Mouse (Mus musculus): ENCODE measurements around the gene Fbf1. TPM values are rescaled to one million over a fixed set of nuclear protein-coding genes. Genes with fewer than 3 reads are reported as not detected.
A peak's percentile ranks its signal among the peaks of the same experiment; 100 is the strongest.

The Fbf1 gene
- polyA plus RNA-seq, 1 experiment from 2014 or later: 52.5 TPM

DNA sequence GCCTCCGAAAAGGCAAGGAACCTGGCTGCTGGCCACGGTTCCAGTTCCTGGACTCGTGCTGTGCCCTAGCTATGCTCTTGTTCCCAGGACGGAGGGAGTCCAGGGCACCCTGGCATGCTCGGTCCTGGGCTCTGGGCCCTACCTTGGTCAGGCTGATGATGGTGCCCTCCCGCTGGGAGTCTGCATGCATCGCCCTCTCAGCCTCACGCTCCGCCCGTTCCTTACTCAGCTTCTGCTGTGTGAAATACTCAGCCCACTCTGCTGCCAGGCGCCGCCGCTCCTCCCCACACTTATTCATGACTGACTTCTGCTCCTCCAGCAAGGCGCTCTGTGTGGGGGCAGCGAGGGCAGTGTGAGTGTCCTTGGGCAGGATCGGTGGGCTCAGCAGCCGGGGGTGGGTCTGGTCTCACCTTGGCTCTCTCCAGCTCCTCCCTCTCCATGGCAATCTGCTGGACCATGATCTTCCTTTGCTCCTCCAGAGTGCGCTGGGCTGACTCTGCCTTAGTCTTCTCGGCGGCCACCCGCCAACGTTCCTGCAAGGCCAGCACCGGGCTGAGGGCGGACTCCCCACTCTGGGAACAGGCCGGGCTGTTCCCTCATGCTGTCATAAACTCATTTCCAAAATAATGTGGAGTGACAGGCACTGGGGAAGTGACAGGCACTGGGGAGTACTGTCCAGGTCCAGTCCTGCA, 21.5 kb downstream of the Fbf1 start:
- Histone ChIP-seq H3K4me3 (no peak overlapping the region), H3K27me3 (no peaks in the 10 kb centered on the region), H3K9me3 (no peaks in the 10 kb centered on the region), H3K4me2 (no peak overlapping the region), H3K36me3 (peaks cover 100% of the 10 kb centered on the region), H3K9ac (0 out of 2 replicates have a peak overlapping the region, but pooled peaks have one; percentile 41), H3K4me1 (replicated peaks) (no peaks in the 10 kb centered on the region; the same call in 1 of the 2 replicates), H3K27ac (replicated peaks) (0 out of 2 replicates have a peak overlapping the region, but pooled peaks have one; percentile 23)
- no peak for ATAC-seq (ENCODE audit: low read depth)
- 81% methylated on average over 25 of the region's 25 CpGs for WGBS

DNA sequence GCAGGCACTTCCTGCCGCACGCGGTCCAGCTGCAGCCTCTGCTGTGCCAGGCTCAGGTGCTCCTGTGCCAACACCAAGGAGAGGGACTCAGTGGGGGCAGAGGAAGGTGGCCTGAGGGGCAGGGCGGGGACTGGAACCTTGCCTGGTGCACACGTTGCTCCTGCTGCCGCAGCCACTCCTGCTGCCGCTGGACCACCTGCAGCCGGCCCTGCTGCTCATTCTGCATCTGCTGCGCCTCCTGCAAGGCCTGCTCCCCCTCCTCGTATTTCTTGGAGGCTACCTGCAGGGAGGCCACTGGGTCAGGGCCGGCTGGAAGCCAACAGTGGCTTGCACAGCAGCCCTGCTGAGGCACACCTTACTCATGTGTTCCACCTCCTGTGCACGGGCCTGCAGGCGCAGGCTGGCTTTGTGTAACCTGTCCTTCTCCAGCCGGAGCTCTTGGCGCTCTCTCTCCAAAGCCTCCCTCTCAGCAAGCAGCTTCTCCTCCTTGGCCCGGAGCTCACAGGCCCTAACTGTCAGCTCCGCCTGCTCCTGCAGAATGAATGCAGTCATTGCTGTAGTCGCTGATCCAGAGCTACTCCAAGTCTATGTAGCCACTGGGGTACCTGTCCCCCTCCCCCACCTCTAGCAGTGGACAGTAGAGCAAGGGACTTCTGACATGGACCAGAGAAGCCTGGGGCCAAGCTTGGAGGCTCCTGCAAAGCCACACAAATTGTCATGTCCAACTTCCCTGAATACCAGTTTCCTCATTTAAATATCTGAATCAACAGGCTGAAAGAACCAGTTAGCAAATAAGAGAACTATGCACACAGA, 22.3 kb downstream of the Fbf1 start:
- Histone ChIP-seq H3K27ac (replicated peaks) (0 out of 2 replicates have a peak overlapping the region, but pooled peaks have one; percentile 23), H3K36me3 (peaks cover 94% of the 10 kb centered on the region), H3K27me3 (no peaks in the 10 kb centered on the region), H3K9me3 (no peaks in the 10 kb centered on the region), H3K4me3 (no peak overlapping the region), H3K9ac (no peak overlapping the region), H3K4me1 (replicated peaks) (no peaks in the 10 kb centered on the region; the same call in 1 of the 2 replicates), H3K4me2 (no peak overlapping the region)
- 63% methylated on average over 17 of the region's 18 CpGs for WGBS
- ATAC-seq (ENCODE audit: low read depth): no peak

DNA sequence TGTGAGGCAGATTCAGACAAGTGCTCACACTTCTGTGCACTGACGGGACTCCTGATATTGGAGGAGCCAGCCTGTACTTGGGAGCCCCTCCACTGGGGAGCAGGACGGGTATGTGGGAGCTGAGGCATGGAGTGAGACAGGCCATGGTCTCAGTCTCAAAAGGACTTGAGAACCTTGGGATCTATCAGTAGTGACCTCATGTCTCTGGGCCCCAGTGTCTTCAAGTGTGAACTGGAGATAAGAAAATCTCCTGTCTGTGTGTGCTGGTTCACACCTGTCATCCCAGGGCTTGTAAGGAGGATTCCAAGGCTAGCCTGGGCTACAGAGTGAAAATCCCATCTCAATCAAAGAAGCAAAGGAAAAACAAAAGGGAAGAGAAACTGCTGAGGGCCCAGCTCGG, 24.5 kb downstream of the Fbf1 start:
- Histone ChIP-seq H3K36me3 (peaks cover 71% of the 10 kb centered on the region), H3K4me1 (replicated peaks) (peaks cover 5% of the 10 kb centered on the region), H3K9ac (no peak overlapping the region), H3K9me3 (no peaks in the 10 kb centered on the region), H3K4me3 (no peak overlapping the region), H3K27me3 (no peaks in the 10 kb centered on the region), H3K4me2 (no peak overlapping the region), H3K27ac (replicated peaks) (no peak overlapping the region)
- no peak for ATAC-seq (ENCODE audit: low read depth)
- WGBS: 83% methylated on average over 3 of the region's 3 CpGs

DNA sequence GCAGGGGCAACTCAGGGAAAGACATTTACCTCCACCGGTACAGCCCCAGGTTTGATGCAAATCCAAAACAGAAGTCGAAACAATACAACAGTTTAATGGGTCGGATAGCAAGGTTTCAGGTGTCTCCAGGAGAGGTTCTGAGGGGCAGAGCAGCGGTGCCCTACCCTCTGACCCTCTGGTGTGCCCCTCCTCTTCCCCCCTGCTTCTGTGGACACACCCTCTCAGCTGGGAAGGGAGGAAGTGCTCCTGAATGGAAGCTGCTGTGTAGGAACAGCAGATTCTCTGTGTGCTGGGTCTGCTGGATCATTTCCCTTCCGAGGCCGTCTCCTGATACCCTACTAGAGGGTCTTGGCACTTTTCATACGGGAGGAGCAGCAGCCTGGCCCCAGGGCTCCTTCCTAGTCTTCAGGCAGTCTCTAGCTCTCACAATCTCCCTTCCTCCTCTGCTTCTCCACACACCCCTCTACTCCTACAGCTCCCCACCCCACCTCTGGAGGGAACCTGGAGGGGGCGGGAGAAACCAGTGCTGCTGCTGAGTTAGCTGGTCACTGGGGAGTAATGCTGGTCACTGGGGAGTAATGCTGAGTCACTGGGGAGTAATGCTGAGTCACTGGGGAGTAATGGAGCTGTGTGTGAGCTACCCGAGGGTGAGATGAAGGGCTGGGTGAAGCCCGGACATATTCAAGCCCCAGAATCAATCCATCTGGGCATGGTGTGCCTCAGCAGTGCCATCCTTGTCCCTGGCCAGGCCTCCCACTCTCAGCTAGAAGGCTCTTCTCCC, 25.6 kb downstream of the Fbf1 start:
- Histone ChIP-seq H3K4me1 (replicated peaks) (peaks cover 13% of the 10 kb centered on the region), H3K27me3 (no peaks in the 10 kb centered on the region), H3K27ac (replicated peaks) (no peak overlapping the region), H3K36me3 (peaks cover 61% of the 10 kb centered on the region), H3K9me3 (no peaks in the 10 kb centered on the region), H3K9ac (no peak overlapping the region), H3K4me3 (no peak overlapping the region), H3K4me2 (no peak overlapping the region)
- no peak for ATAC-seq (ENCODE audit: low read depth)
- 67% methylated on average over 10 of the region's 10 CpGs for WGBS

- peak; percentile 97 for ATAC-seq (ENCODE audit: low read depth)
- Histone ChIP-seq H3K4me3 (peak within 1 kb of the TSS; percentile 65), H3K27me3 (no peaks in the 10 kb centered on the region), H3K9ac (peak within 1 kb of the TSS; percentile 77), H3K27ac (replicated peaks) (peak within 1 kb of the TSS; percentile 76), H3K4me2 (peak within 1 kb of the TSS; percentile 75), H3K9me3 (no peaks in the 10 kb centered on the region), H3K36me3 (peaks cover 46% of the 10 kb centered on the region), H3K4me1 (replicated peaks) (peaks cover 16% of the 10 kb centered on the region)
- under 1% methylated on average over 59 of the region's 60 CpGs for WGBS
Measured at GRCm38 (mm10) chr11:116138468-116139138, 29.4 kb downstream of the Fbf1 start, which contains the start of gene Mrpl38. Mrpl38 (minus strand) TSS chr11:116138868.

GRCm38 (mm10) chr11:116138096-116138467, 29.9 kb downstream of the Fbf1 start:
- peaks cover 16% of the 10 kb centered on the region for H3K4me1 ChIP-seq (replicated peaks)
- H3K27ac ChIP-seq (replicated peaks): peak overlapping the region; percentile 76
- H3K9me3 ChIP-seq: no peaks in the 10 kb centered on the region
- H3K9ac ChIP-seq: peak overlapping the region; percentile 77
- under 1% methylated on average over 20 of the region's 20 CpGs for WGBS
- peak overlapping the region; percentile 65 for H3K4me3 ChIP-seq
- peak; percentile 1; the same call in 1 of the 2 replicates for ATAC-seq (ENCODE audit: low read depth)
- H3K27me3 ChIP-seq: no peaks in the 10 kb centered on the region
- H3K36me3 ChIP-seq: peaks cover 46% of the 10 kb centered on the region
- H3K4me2 ChIP-seq: peak overlapping the region; percentile 75

- no peak overlapping the region for H3K4me2 ChIP-seq
- peaks cover 45% of the 10 kb centered on the region for H3K36me3 ChIP-seq
- no peak for ATAC-seq (ENCODE audit: low read depth)
- no peaks in the 10 kb centered on the region for H3K9me3 ChIP-seq
- no peak overlapping the region for H3K9ac ChIP-seq
- H3K4me1 ChIP-seq (replicated peaks): peaks cover 39% of the 10 kb centered on the region
- no peak overlapping the region for H3K4me3 ChIP-seq
- no peak overlapping the region for H3K27ac ChIP-seq (replicated peaks)
- 85% methylated on average over 10 of the region's 10 CpGs for WGBS
- no peaks in the 10 kb centered on the region for H3K27me3 ChIP-seq
Measured at GRCm38 (mm10) chr11:116134171-116134570, 33.8 kb downstream of the Fbf1 start.

DNA sequence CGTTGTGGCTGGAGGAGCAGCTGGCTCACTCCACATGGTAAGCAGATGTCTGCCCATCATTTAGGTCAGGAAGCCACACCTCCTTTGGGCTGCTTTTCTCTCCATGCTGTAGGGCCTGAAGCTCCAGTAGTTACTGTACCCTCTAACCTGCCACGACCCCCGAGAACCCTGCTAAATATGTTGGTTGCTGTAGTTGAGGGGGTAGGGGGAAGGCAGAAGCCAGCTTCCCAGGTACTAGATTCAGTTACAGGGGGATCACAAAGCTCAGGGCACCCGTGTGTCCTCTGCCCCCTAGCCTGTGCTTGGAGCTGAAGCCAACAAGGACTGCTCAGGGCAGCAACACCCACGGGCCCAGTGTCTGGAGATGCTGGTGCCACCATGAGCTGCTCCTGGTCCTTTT, 34.5 kb downstream of the Fbf1 start:
- no peak for ATAC-seq (ENCODE audit: low read depth)
- Histone ChIP-seq H3K36me3 (peaks cover 45% of the 10 kb centered on the region), H3K9ac (0 out of 2 replicates have a peak overlapping the region, but pooled peaks have one; percentile 28), H3K27ac (replicated peaks) (no peak overlapping the region), H3K4me1 (replicated peaks) (peaks cover 38% of the 10 kb centered on the region), H3K27me3 (no peaks in the 10 kb centered on the region), H3K9me3 (no peaks in the 10 kb centered on the region), H3K4me3 (no peak overlapping the region), H3K4me2 (no peak overlapping the region)
- WGBS: 76% methylated on average over 5 of the region's 5 CpGs

DNA sequence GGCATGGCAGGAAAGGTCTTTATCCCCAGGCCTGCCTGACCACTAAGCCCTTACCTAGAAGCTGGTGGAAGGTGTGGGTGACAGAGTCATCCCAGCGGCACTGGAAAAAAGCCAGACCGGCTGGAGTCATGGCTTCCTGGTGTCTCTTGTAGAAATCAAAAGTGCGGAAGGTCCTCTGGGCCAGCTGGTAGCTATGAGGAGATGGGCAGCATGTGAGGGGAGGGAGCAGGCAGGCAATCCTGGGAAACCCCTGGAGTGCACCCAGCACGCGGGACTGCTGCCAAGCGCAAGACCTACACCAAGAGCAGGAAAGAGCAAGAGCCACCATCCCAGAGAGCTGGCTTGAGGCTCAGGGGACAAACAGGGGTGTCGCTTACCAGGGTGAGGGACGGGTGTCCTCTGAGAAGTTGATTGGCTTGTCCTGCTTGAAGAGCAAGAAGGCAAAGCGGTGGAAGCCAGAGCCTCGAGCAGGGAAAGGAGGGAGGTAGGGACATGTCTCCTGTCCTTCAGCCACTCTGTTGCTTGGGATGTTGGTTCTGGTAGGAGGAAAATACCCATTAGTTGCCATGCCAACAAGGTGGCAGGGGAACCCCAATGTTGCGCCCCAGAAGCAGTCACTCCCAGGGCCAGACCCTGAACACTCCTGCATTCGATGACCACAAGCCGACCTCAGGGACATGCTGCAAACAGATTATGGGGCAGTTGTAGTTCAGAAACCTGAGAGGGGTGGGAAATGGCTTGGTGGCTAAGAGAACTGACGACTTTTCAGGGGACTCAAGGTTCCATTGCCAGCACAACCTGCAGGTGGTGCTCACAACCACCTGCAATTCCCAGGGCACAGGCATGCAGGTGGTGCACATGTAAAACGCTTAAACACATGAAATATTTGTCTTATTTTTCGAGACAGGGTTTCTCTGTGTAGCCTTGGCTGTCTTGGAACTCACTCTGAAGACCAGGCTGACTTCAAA, 35.3 kb downstream of the Fbf1 start:
- Histone ChIP-seq H3K9ac (no peak overlapping the region), H3K4me3 (no peak overlapping the region), H3K4me2 (no peak overlapping the region), H3K27me3 (no peaks in the 10 kb centered on the region), H3K4me1 (replicated peaks) (peaks cover 38% of the 10 kb centered on the region), H3K9me3 (no peaks in the 10 kb centered on the region), H3K36me3 (peaks cover 45% of the 10 kb centered on the region), H3K27ac (replicated peaks) (no peak overlapping the region)
- no peak for ATAC-seq (ENCODE audit: low read depth)
- 85% methylated on average over 16 of the region's 16 CpGs for WGBS

- Histone ChIP-seq H3K9me3 (no peaks in the 10 kb centered on the region), H3K27me3 (no peaks in the 10 kb centered on the region), H3K4me2 (peak overlapping the region; percentile 61), H3K9ac (peak overlapping the region; percentile 81), H3K36me3 (peaks cover 45% of the 10 kb centered on the region), H3K27ac (replicated peaks) (peak overlapping the region; percentile 91), H3K4me3 (peak overlapping the region; percentile 50), H3K4me1 (replicated peaks) (peaks cover 41% of the 10 kb centered on the region)
- 84% methylated on average over 15 of the region's 15 CpGs for WGBS
- no peak for ATAC-seq (ENCODE audit: low read depth)
Measured at GRCm38 (mm10) chr11:116131349-116132170, 36.4 kb downstream of the Fbf1 start.

All from neural tube, embryonic 13.5 days (tissue).